Mouse (Mus musculus): Measurements from ENCODE around the gene Arl4c. TPM values are rescaled to one million over a fixed set of nuclear protein-coding genes. Genes with fewer than 3 reads are reported as not detected.

Arl4c gene
- polyA plus RNA-seq (2017; shearing (Covaris generic)) = 20.0 TPM

DNA sequence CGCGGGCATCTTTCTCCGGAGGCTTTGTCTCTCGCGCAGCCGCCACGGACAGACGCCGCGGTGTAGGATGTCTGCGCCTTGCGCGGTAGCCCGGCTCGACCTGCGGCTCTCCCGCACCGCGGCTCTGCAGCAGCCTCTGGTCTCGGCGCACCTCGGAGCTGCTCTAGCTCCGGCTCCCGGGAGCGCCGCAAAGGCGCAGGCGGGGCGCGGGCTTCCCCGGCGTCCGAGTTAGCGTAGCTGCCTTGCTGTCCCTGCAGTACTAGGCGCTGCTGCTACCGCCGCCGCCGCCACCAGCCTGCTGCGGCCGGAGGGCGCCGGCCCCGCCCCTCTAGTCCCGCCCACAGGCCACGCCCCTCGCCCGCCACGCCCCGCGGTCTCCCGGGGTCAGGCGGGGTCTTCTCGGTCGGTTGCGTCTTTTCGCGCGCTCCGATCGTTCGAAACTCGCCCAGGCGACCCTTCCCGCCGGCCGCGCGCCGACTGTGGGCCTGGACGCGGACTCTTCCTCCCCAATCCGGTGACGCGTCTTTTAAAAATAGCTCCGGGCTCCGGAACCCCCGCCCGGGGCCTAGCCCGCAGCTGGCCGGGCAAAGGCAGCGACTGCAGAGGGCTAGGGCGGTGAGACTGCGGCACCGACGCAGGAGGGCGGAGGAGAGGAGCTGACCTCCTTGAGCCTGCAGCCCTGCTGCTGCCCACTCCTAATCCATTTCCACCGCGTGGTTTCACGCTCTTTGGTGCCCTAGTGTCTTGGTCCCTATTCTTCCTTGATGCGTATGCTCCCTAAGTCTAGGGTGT, at the start of gene Arl4c:
TSS of gene Arl4c (minus strand) at position 352 of the 792 bp plus-strand sequence.

Other genes starting within 250 kb of the Arl4c start
- gene Glrp1, start 192.2 kb downstream of the Arl4c start, polyA plus RNA-seq (2017; shearing (Covaris generic)) = not detected

All from CD4-positive, CD25-positive, alpha-beta regulatory T cell (primary cell).